Mouse (Mus musculus): ENCODE results near the gene Actr1a.

DNA sequence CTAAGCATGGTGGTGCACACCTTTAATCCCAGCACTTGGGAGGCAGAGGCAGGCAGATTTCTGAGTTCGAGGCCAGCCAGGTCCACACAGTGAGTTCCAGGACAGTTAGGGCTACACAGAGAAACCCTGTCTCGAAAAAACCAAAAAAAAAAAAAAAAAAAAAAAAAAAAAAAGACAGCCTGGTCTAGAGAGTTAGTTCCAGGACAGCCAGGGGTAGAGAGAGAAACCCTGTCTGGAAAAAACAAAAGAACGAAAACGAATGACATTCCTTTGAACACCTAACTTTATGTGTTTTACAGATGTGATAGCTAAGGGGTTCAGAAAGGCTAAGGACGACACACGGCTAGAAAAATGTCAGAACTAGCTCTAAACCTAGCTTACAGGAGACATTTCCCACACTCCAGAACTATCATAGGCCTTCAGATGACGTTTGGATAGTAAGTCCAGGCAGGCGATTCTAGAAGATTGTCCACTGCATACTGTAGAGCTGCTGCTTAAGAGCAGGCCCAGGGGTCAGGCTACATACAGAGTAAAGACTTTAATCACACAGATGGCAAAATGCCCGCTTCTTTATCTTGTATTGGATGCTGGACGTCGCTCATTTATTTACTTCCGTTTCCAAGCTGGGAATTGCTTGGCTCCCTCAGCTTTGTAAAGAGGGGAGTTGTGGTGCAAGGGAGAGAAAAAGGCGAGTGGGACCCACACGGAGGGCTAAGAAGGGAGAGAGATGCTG lies 47.4 kb downstream of the Actr1a start:
- no peak for TF ChIP-seq POLR2A (IDR thresholded peaks at IDR 0.05; ENCODE audit: insufficient read depth, low read depth, low read length)
- no peak for TF ChIP-seq CTCF (IDR thresholded peaks at IDR 0.05)
- TF ChIP-seq EP300 (IDR thresholded peaks at IDR 0.05; ENCODE audit: insufficient read depth, low read depth, low read length) = no peak

Measured in heart, adult 2 months (tissue).